Mouse (Mus musculus): ENCODE results near the gene Tedc1. TPM values are rescaled to one million over a fixed set of nuclear protein-coding genes. Genes with fewer than 3 reads are reported as not detected.

Tedc1 gene
- polyA plus RNA-seq, 1 experiment: 23.8 TPM

GRCm38 (mm10) chr12:113132567-113132966 lies 23.7 kb upstream of the Tedc1 start:
- Histone ChIP-seq H3ac (ENCODE audit: control insufficient read depth, insufficient read length, low read depth) (no peak overlapping the region), H3K27me3 (ENCODE audit: control insufficient read depth, insufficient read depth, insufficient read length) (no peaks in the 10 kb centered on the region), H3K36me3 (ENCODE audit: control insufficient read depth, insufficient read depth) (peaks cover 78% of the 10 kb centered on the region), H3K4me3 (ENCODE audit: insufficient read depth, poor library complexity, severe bottlenecking) (no peak overlapping the region), H3K79me2 (ENCODE audit: control insufficient read depth, insufficient read depth) (no peaks in the 10 kb centered on the region), H3K79me3 (ENCODE audit: low read depth) (peaks cover 2% of the 10 kb centered on the region)
- no peak for TF ChIP-seq MAX (IDR thresholded peaks at IDR 0.05)
- TF ChIP-seq CEBPB (IDR thresholded peaks at IDR 0.05; ENCODE audit: low read depth): no peak
- TF ChIP-seq MYOG (IDR thresholded peaks at IDR 0.05; ENCODE audit: control insufficient read depth, extremely low read depth, insufficient read length): no peak
- TF ChIP-seq CTCF (IDR thresholded peaks at IDR 0.05; ENCODE audit: control insufficient read depth, insufficient read depth, insufficient read length): no peak
- TF ChIP-seq FOSL1 (IDR thresholded peaks at IDR 0.05; ENCODE audit: insufficient read depth, low read length, poor library complexity, severe bottlenecking): no peak
- no peak for TF ChIP-seq USF1 (IDR thresholded peaks at IDR 0.05; ENCODE audit: low read depth)
- no peak for TF ChIP-seq MYOD1 (IDR thresholded peaks at IDR 0.05; ENCODE audit: control insufficient read depth, insufficient read length, low read depth)

DNA sequence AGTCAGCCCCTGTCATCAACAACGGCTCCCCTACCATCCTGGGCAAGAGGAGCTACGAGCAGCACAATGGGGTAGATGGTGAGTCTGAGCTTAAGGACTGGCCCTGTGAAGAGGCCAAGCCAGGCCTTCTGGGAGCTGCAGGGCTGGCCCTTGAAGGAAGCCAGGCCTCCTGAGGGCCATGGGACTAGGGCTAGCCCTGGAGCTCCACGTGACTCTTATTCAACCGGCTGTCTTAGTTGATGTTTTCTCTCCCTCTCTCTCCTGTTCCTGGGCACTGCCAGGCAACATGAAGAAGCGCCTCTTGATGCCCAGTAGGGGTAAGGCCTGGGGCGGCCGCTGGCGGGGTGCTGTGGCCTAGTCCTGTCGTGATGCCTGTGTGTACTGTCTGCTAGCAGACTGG lies 23.0 kb upstream of the Tedc1 start:
- TF ChIP-seq FOSL1 (IDR thresholded peaks at IDR 0.05; ENCODE audit: insufficient read depth, low read length, poor library complexity, severe bottlenecking) (no peak), USF1 (IDR thresholded peaks at IDR 0.05; ENCODE audit: low read depth) (no peak), MYOD1 (IDR thresholded peaks at IDR 0.05; ENCODE audit: control insufficient read depth, insufficient read length, low read depth) (no peak), CEBPB (IDR thresholded peaks at IDR 0.05; ENCODE audit: low read depth) (no peak), CTCF (IDR thresholded peaks at IDR 0.05; ENCODE audit: control insufficient read depth, insufficient read depth, insufficient read length) (no peak), MAX (IDR thresholded peaks at IDR 0.05) (no peak), MYOG (IDR thresholded peaks at IDR 0.05; ENCODE audit: control insufficient read depth, extremely low read depth, insufficient read length) (no peak)
- no peaks in the 10 kb centered on the region for H3K27me3 ChIP-seq (ENCODE audit: control insufficient read depth, insufficient read depth, insufficient read length)

GRCm38 (mm10) chr12:113133861-113134403 lies 22.3 kb upstream of the Tedc1 start:
- Histone ChIP-seq H3ac (ENCODE audit: control insufficient read depth, insufficient read length, low read depth) (no peak overlapping the region), H3K27me3 (ENCODE audit: control insufficient read depth, insufficient read depth, insufficient read length) (no peaks in the 10 kb centered on the region), H3K79me3 (ENCODE audit: low read depth) (no peaks in the 10 kb centered on the region), H3K79me2 (ENCODE audit: control insufficient read depth, insufficient read depth) (no peaks in the 10 kb centered on the region), H3K36me3 (ENCODE audit: control insufficient read depth, insufficient read depth) (peaks cover 74% of the 10 kb centered on the region), H3K4me3 (ENCODE audit: insufficient read depth, poor library complexity, severe bottlenecking) (no peak overlapping the region)
- no peak for TF ChIP-seq CEBPB (IDR thresholded peaks at IDR 0.05; ENCODE audit: low read depth)
- TF ChIP-seq MYOG (IDR thresholded peaks at IDR 0.05; ENCODE audit: control insufficient read depth, extremely low read depth, insufficient read length): no peak
- TF ChIP-seq FOSL1 (IDR thresholded peaks at IDR 0.05; ENCODE audit: insufficient read depth, low read length, poor library complexity, severe bottlenecking): no peak
- TF ChIP-seq USF1 (IDR thresholded peaks at IDR 0.05; ENCODE audit: low read depth): no peak
- no peak for TF ChIP-seq MAX (IDR thresholded peaks at IDR 0.05)
- TF ChIP-seq MYOD1 (IDR thresholded peaks at IDR 0.05; ENCODE audit: control insufficient read depth, insufficient read length, low read depth): no peak
- no peak for TF ChIP-seq CTCF (IDR thresholded peaks at IDR 0.05; ENCODE audit: control insufficient read depth, insufficient read depth, insufficient read length)

More for the DNA sequence above, 23.0 kb upstream of the Tedc1 start:
- no peaks in the 10 kb centered on the region for H3K79me2 ChIP-seq (ENCODE audit: control insufficient read depth, insufficient read depth)
- peaks cover 78% of the 10 kb centered on the region for H3K36me3 ChIP-seq (ENCODE audit: control insufficient read depth, insufficient read depth)
- H3K79me3 ChIP-seq (ENCODE audit: low read depth): peaks cover 2% of the 10 kb centered on the region
- H3K4me3 ChIP-seq (ENCODE audit: insufficient read depth, poor library complexity, severe bottlenecking): no peak overlapping the region
- no peak overlapping the region for H3ac ChIP-seq (ENCODE audit: control insufficient read depth, insufficient read length, low read depth)

DNA sequence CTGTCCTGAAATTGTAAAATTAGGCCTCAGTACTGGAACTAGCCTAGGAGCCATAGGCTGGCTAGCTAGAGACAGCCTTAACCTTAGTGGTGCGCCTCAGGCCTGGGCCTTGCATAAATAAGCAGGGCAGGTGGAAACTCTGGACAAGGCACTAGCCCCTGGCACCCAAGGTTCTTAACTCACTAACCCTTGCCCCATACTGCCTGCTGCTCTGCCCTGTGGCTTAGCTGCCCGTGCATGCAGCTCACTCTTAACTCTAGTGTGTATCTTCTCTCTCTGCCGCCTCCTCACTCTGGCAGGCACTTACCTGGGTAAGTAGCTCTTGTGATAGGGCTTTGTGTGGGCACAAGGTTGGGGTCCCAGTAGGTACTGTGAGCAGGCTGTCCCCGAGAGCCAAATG lies 21.7 kb upstream of the Tedc1 start:
- TF ChIP-seq CEBPB (IDR thresholded peaks at IDR 0.05; ENCODE audit: low read depth): no peak
- TF ChIP-seq FOSL1 (IDR thresholded peaks at IDR 0.05; ENCODE audit: insufficient read depth, low read length, poor library complexity, severe bottlenecking): no peak
- no peak for TF ChIP-seq MYOG (IDR thresholded peaks at IDR 0.05; ENCODE audit: control insufficient read depth, extremely low read depth, insufficient read length)
- TF ChIP-seq USF1 (IDR thresholded peaks at IDR 0.05; ENCODE audit: low read depth): no peak
- no peak for TF ChIP-seq CTCF (IDR thresholded peaks at IDR 0.05; ENCODE audit: control insufficient read depth, insufficient read depth, insufficient read length)
- no peak for TF ChIP-seq MYOD1 (IDR thresholded peaks at IDR 0.05; ENCODE audit: control insufficient read depth, insufficient read length, low read depth)
- TF ChIP-seq MAX (IDR thresholded peaks at IDR 0.05): no peak
- H3ac ChIP-seq (ENCODE audit: control insufficient read depth, insufficient read length, low read depth): no peak overlapping the region
- no peak overlapping the region for H3K4me3 ChIP-seq (ENCODE audit: insufficient read depth, poor library complexity, severe bottlenecking)
- no peaks in the 10 kb centered on the region for H3K79me3 ChIP-seq (ENCODE audit: low read depth)
- no peaks in the 10 kb centered on the region for H3K27me3 ChIP-seq (ENCODE audit: control insufficient read depth, insufficient read depth, insufficient read length)
- peaks cover 69% of the 10 kb centered on the region for H3K36me3 ChIP-seq (ENCODE audit: control insufficient read depth, insufficient read depth)
- H3K79me2 ChIP-seq (ENCODE audit: control insufficient read depth, insufficient read depth): no peaks in the 10 kb centered on the region

DNA sequence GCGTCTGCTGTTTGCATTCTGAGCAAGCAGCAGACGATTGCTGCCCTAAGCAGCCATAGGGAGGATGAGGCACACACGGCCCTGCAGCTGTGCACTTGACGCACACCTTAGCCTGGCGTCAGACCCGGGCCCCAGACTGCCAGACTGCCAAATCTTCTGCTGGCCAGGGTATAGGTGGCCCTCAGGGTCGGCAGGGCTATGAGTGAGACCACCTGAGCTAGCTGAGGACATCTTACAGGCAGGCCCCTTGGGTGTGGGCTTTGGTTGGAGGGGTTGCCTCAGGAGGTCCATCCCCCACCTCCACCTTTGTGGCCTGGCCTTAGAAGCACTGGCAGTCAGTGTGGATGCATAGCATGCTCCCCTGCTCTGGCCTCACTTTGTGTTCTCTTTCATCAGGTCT lies 20.8 kb upstream of the Tedc1 start:
- TF ChIP-seq CTCF (IDR thresholded peaks at IDR 0.05; ENCODE audit: control insufficient read depth, insufficient read depth, insufficient read length) (no peak), FOSL1 (IDR thresholded peaks at IDR 0.05; ENCODE audit: insufficient read depth, low read length, poor library complexity, severe bottlenecking) (no peak), MYOG (IDR thresholded peaks at IDR 0.05; ENCODE audit: control insufficient read depth, extremely low read depth, insufficient read length) (no peak)
- no peaks in the 10 kb centered on the region for H3K27me3 ChIP-seq (ENCODE audit: control insufficient read depth, insufficient read depth, insufficient read length)
- H3K36me3 ChIP-seq (ENCODE audit: control insufficient read depth, insufficient read depth): peaks cover 60% of the 10 kb centered on the region
- H3ac ChIP-seq (ENCODE audit: control insufficient read depth, insufficient read length, low read depth): no peak overlapping the region
- H3K4me3 ChIP-seq (ENCODE audit: insufficient read depth, poor library complexity, severe bottlenecking): no peak overlapping the region
- H3K79me3 ChIP-seq (ENCODE audit: low read depth): no peaks in the 10 kb centered on the region
- H3K79me2 ChIP-seq (ENCODE audit: control insufficient read depth, insufficient read depth): peaks cover 2% of the 10 kb centered on the region

All from C2C12 (cell line).